Mouse (Mus musculus): ENCODE measurements at regions not wholly inside any gene's neighbourhood (a gene's known extent, or its start where the extent isn't known, plus 50 kb on each side); places are given as distances from the start of the nearest gene placed in this dataset.

GRCm38 (mm10) chr8:98955803-98956202 is 460.5 kb downstream of the Cdh8 start:
- Histone ChIP-seq H3K4me3 (ENCODE audit: low read depth, low read length) (no peak overlapping the region), H3K4me1 (ENCODE audit: control insufficient read depth, insufficient read depth, low read length) (no peaks in the 10 kb centered on the region), H3K36me3 (ENCODE audit: control insufficient read depth, insufficient read depth, low read length) (no peaks in the 10 kb centered on the region), H3K4me2 (no peak overlapping the region), H3K27me3 (ENCODE audit: control insufficient read depth, insufficient read depth, low read length) (no peaks in the 10 kb centered on the region), H3K9ac (ENCODE audit: low read length) (no peak overlapping the region), H3K9me3 (ENCODE audit: control insufficient read depth, low read length) (no peaks in the 10 kb centered on the region), H3K27ac (ENCODE audit: low read depth, low read length) (no peak overlapping the region)
- DNase-seq (ENCODE audit: low spot score, missing footprints) (no peak), ATAC-seq (ENCODE audit: low FRiP score) (no peak)
- 78% methylated on average over 4 of the region's 4 CpGs for WGBS

- DNase-seq (ENCODE audit: low spot score, missing footprints) (no peak), ATAC-seq (ENCODE audit: low FRiP score) (no peak)
- H3K9ac ChIP-seq (ENCODE audit: low read length), result no peak overlapping the region
- no peak overlapping the region for H3K4me2 ChIP-seq
- H3K4me3 ChIP-seq (ENCODE audit: low read depth, low read length), result no peak overlapping the region
- no peaks in the 10 kb centered on the region for H3K4me1 ChIP-seq (ENCODE audit: control insufficient read depth, insufficient read depth, low read length)
- 83% methylated on average over 3 of the region's 3 CpGs for WGBS
- H3K27ac ChIP-seq (ENCODE audit: low read depth, low read length), result no peak overlapping the region
- no peaks in the 10 kb centered on the region for H3K9me3 ChIP-seq (ENCODE audit: control insufficient read depth, low read length)
- no peaks in the 10 kb centered on the region for H3K36me3 ChIP-seq (ENCODE audit: control insufficient read depth, insufficient read depth, low read length)
- H3K27me3 ChIP-seq (ENCODE audit: control insufficient read depth, insufficient read depth, low read length), result no peaks in the 10 kb centered on the region
These were observed 503.0 kb downstream of the Cdh8 start for GRCm38 (mm10) chr8:98913159-98913777.

- Histone ChIP-seq H3K4me2 (no peak overlapping the region), H3K4me1 (ENCODE audit: control insufficient read depth, insufficient read depth, low read length) (no peaks in the 10 kb centered on the region), H3K4me3 (ENCODE audit: low read depth, low read length) (no peak overlapping the region), H3K36me3 (ENCODE audit: control insufficient read depth, insufficient read depth, low read length) (no peaks in the 10 kb centered on the region), H3K9ac (ENCODE audit: low read length) (no peak overlapping the region), H3K9me3 (ENCODE audit: control insufficient read depth, low read length) (no peaks in the 10 kb centered on the region), H3K27me3 (ENCODE audit: control insufficient read depth, insufficient read depth, low read length) (no peaks in the 10 kb centered on the region), H3K27ac (ENCODE audit: low read depth, low read length) (no peak overlapping the region)
- ATAC-seq (ENCODE audit: low FRiP score) (no peak), DNase-seq (ENCODE audit: low spot score, missing footprints) (no peak)
- 81% methylated on average over 4 of the region's 4 CpGs for WGBS
These were observed 522.9 kb downstream of the Cdh8 start for GRCm38 (mm10) chr8:98893331-98893730.

- ATAC-seq (ENCODE audit: low FRiP score) (no peak), DNase-seq (ENCODE audit: low spot score, missing footprints) (no peak)
- no peaks in the 10 kb centered on the region for H3K4me1 ChIP-seq (ENCODE audit: control insufficient read depth, insufficient read depth, low read length)
- no peak overlapping the region for H3K4me2 ChIP-seq
- H3K36me3 ChIP-seq (ENCODE audit: control insufficient read depth, insufficient read depth, low read length), result no peaks in the 10 kb centered on the region
- no peak overlapping the region for H3K9ac ChIP-seq (ENCODE audit: low read length)
- 71% methylated on average over 2 of the region's 2 CpGs for WGBS
- no peak overlapping the region for H3K27ac ChIP-seq (ENCODE audit: low read depth, low read length)
- H3K4me3 ChIP-seq (ENCODE audit: low read depth, low read length), result no peak overlapping the region
- H3K27me3 ChIP-seq (ENCODE audit: control insufficient read depth, insufficient read depth, low read length), result no peaks in the 10 kb centered on the region
- H3K9me3 ChIP-seq (ENCODE audit: control insufficient read depth, low read length), result no peaks in the 10 kb centered on the region
These were observed 554.5 kb downstream of the Cdh8 start for GRCm38 (mm10) chr8:98861664-98862306.

- Histone ChIP-seq H3K27me3 (ENCODE audit: control insufficient read depth, insufficient read depth, low read length) (no peaks in the 10 kb centered on the region), H3K9ac (ENCODE audit: low read length) (no peak overlapping the region), H3K9me3 (ENCODE audit: control insufficient read depth, low read length) (no peaks in the 10 kb centered on the region), H3K4me1 (ENCODE audit: control insufficient read depth, insufficient read depth, low read length) (no peaks in the 10 kb centered on the region), H3K27ac (ENCODE audit: low read depth, low read length) (no peak overlapping the region), H3K36me3 (ENCODE audit: control insufficient read depth, insufficient read depth, low read length) (no peaks in the 10 kb centered on the region), H3K4me3 (ENCODE audit: low read depth, low read length) (no peak overlapping the region), H3K4me2 (no peak overlapping the region)
- ATAC-seq (ENCODE audit: low FRiP score), result no peak
- 82% methylated on average over 4 of the region's 4 CpGs for WGBS
- DNase-seq (ENCODE audit: low spot score, missing footprints), result no peak
These were observed 555.1 kb downstream of the Cdh8 start for GRCm38 (mm10) chr8:98861175-98861574.

- WGBS, result 90% methylated on average over 5 of the region's 5 CpGs
- no peak for DNase-seq (ENCODE audit: low spot score, missing footprints)
- no peak for ATAC-seq (ENCODE audit: low FRiP score)
These were observed 555.9 kb downstream of the Cdh8 start for GRCm38 (mm10) chr8:98860416-98860815.

GRCm38 (mm10) chr8:98829515-98829914 is 586.8 kb downstream of the Cdh8 start:
- WGBS, result 77% methylated on average over 5 of the region's 5 CpGs
- Histone ChIP-seq H3K4me2 (no peak overlapping the region), H3K9ac (ENCODE audit: low read length) (no peak overlapping the region), H3K36me3 (ENCODE audit: control insufficient read depth, insufficient read depth, low read length) (no peaks in the 10 kb centered on the region), H3K9me3 (ENCODE audit: control insufficient read depth, low read length) (no peaks in the 10 kb centered on the region), H3K27me3 (ENCODE audit: control insufficient read depth, insufficient read depth, low read length) (no peaks in the 10 kb centered on the region), H3K27ac (ENCODE audit: low read depth, low read length) (no peak overlapping the region), H3K4me3 (ENCODE audit: low read depth, low read length) (no peak overlapping the region), H3K4me1 (ENCODE audit: control insufficient read depth, insufficient read depth, low read length) (no peaks in the 10 kb centered on the region)
- no peak for DNase-seq (ENCODE audit: low spot score, missing footprints)
- no peak for ATAC-seq (ENCODE audit: low FRiP score)

More at GRCm38 (mm10) chr8:98860416-98860815, 555.9 kb downstream of the Cdh8 start:
- Histone ChIP-seq H3K4me2 (no peak overlapping the region), H3K27ac (ENCODE audit: low read depth, low read length) (no peak overlapping the region), H3K9me3 (ENCODE audit: control insufficient read depth, low read length) (no peaks in the 10 kb centered on the region), H3K36me3 (ENCODE audit: control insufficient read depth, insufficient read depth, low read length) (no peaks in the 10 kb centered on the region), H3K9ac (ENCODE audit: low read length) (no peak overlapping the region), H3K4me1 (ENCODE audit: control insufficient read depth, insufficient read depth, low read length) (no peaks in the 10 kb centered on the region), H3K4me3 (ENCODE audit: low read depth, low read length) (no peak overlapping the region), H3K27me3 (ENCODE audit: control insufficient read depth, insufficient read depth, low read length) (no peaks in the 10 kb centered on the region)

- Histone ChIP-seq H3K4me3 (ENCODE audit: low read depth, low read length) (no peak overlapping the region), H3K27me3 (ENCODE audit: control insufficient read depth, insufficient read depth, low read length) (no peaks in the 10 kb centered on the region)
- no peak for DNase-seq (ENCODE audit: low spot score, missing footprints)
These were observed 587.3 kb downstream of the Cdh8 start for GRCm38 (mm10) chr8:98829006-98829405.

GRCm38 (mm10) chr8:98811922-98812321 is 604.3 kb downstream of the Cdh8 start:
- Histone ChIP-seq H3K9ac (ENCODE audit: low read length) (no peak overlapping the region), H3K27ac (ENCODE audit: low read depth, low read length) (no peak overlapping the region), H3K36me3 (ENCODE audit: control insufficient read depth, insufficient read depth, low read length) (no peaks in the 10 kb centered on the region), H3K9me3 (ENCODE audit: control insufficient read depth, low read length) (no peaks in the 10 kb centered on the region), H3K4me2 (no peak overlapping the region), H3K27me3 (ENCODE audit: control insufficient read depth, insufficient read depth, low read length) (no peaks in the 10 kb centered on the region), H3K4me3 (ENCODE audit: low read depth, low read length) (no peak overlapping the region), H3K4me1 (ENCODE audit: control insufficient read depth, insufficient read depth, low read length) (no peaks in the 10 kb centered on the region)
- no peak for DNase-seq (ENCODE audit: low spot score, missing footprints)
- no peak for ATAC-seq (ENCODE audit: low FRiP score)
- 86% methylated on average over 3 of the region's 3 CpGs for WGBS

More at GRCm38 (mm10) chr8:98829006-98829405, 587.3 kb downstream of the Cdh8 start:
- Histone ChIP-seq H3K27ac (ENCODE audit: low read depth, low read length) (no peak overlapping the region), H3K9me3 (ENCODE audit: control insufficient read depth, low read length) (no peaks in the 10 kb centered on the region), H3K36me3 (ENCODE audit: control insufficient read depth, insufficient read depth, low read length) (no peaks in the 10 kb centered on the region), H3K9ac (ENCODE audit: low read length) (no peak overlapping the region), H3K4me1 (ENCODE audit: control insufficient read depth, insufficient read depth, low read length) (no peaks in the 10 kb centered on the region), H3K4me2 (no peak overlapping the region)
- 65% methylated on average over 4 of the region's 4 CpGs for WGBS
- ATAC-seq (ENCODE audit: low FRiP score), result no peak

Data from midbrain, embryonic 11.5 days (tissue).